ENCODE assay signal across 10 mouse cellular contexts in the genomic region with DNA sequence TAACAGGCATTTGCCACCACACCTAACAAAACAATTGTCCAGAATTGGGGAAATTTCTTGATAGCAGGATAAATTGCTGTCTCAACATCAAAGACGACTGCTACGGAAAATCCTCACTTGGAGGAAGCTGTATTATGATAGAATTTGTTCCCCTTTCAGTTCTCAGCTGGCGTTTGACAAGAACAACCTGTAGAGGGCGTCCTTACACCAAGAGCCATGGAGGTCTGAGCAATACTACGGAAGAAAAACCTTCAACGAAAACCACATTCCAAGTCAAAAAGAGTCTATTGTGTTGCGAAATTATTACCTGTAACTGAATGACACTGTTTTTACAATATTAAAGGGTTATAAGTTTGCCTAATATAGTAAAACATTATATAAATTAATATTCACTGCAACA. TPM values are rescaled to one million over a fixed set of nuclear protein-coding genes. Genes with fewer than 3 reads are reported as not detected.
DNase-seq lines count a peak whose midpoint lies in the region; ATAC-seq and TF ChIP-seq lines count a peak whose summit lies in the region.
"Had no signal": no experiment of that assay in that cellular context is flagged by ENCODE, and none has a peak within 500 bp of the region (broad histone marks: within the 10 kb centered on the region; RNA-seq: fewer than 3 reads in every experiment).

No protein-coding gene starts in this region.

- peak; percentile 80 for DNase-seq in forebrain, embryonic 14.5 days (ENCODE audit: low spot score)
- DNase-seq in liver, adult 2 months (ENCODE audit: extremely low read depth, low read depth, low spot score), result peak; percentile 41
- DNase-seq in liver, embryonic 11.5 days (ENCODE audit: low spot score), result no peak
- DNase-seq in T-cell, adult 2 months (ENCODE audit: low spot score), result peak; percentile 29
- peak; percentile 85 for DNase-seq in hindbrain, postnatal 0 days (ENCODE audit: low spot score)
- peak; percentile 56 for DNase-seq in naive thymus-derived CD4-positive, alpha-beta T cell, adult 2 months (ENCODE audit: low read depth)

- no peak overlapping the region for H3K4me2 ChIP-seq in forebrain, embryonic 14.5 days (ENCODE audit: low read length)
- no peak overlapping the region for H3K4me2 ChIP-seq in forebrain, embryonic 13.5 days
- H3K4me2 ChIP-seq in liver, embryonic 11.5 days, result no peak overlapping the region
- no peak overlapping the region for H3K4me2 ChIP-seq in hindbrain, postnatal 0 days (ENCODE audit: low read depth, low read length)
- no peak overlapping the region for H3K4me2 ChIP-seq in intestine, embryonic 16.5 days (ENCODE audit: low read depth, low read length)
- H3K4me2 ChIP-seq: hindbrain, embryonic 15.5 days; neural tube, embryonic 13.5 days had no signal

- no peaks in the 10 kb centered on the region for H3K79me2 ChIP-seq in liver, adult 2 months (ENCODE audit: control insufficient read depth, insufficient read depth, low read length)

- H3K4me3 ChIP-seq in forebrain, embryonic 14.5 days (ENCODE audit: low read depth, low read length), result no peak overlapping the region
- H3K4me3 ChIP-seq in forebrain, embryonic 13.5 days, result no peak overlapping the region
- no peak overlapping the region for H3K4me3 ChIP-seq in liver, adult 2 months (ENCODE audit: insufficient read depth, low read depth, low read length)
- H3K4me3 ChIP-seq in liver, embryonic 11.5 days (ENCODE audit: low read depth, low read length), result no peak overlapping the region
- no peak overlapping the region for H3K4me3 ChIP-seq in hindbrain, postnatal 0 days (ENCODE audit: low read length)
- no peak overlapping the region for H3K4me3 ChIP-seq in intestine, embryonic 16.5 days (ENCODE audit: low read length)
- H3K4me3 ChIP-seq: hindbrain, embryonic 15.5 days; neural tube, embryonic 13.5 days had no signal

- peaks cover 10% of the 10 kb centered on the region; the same call in 1 of the 2 replicates for H3K27me3 ChIP-seq in forebrain, embryonic 14.5 days (replicated peaks; ENCODE audit: control insufficient read depth, insufficient read depth, low read length)
- peaks cover 40% of the 10 kb centered on the region for H3K27me3 ChIP-seq in forebrain, embryonic 13.5 days
- H3K27me3 ChIP-seq in liver, adult 2 months (ENCODE audit: control insufficient read depth, insufficient read depth, low read length), result no peaks in the 10 kb centered on the region
- peaks cover 18% of the 10 kb centered on the region for H3K27me3 ChIP-seq in liver, embryonic 11.5 days (replicated peaks; ENCODE audit: control insufficient read depth, insufficient read depth, low read length)
- H3K27me3 ChIP-seq in hindbrain, postnatal 0 days (ENCODE audit: insufficient read depth, low read length), result peaks cover 12% of the 10 kb centered on the region; the same call in 1 of the 2 replicates
- H3K27me3 ChIP-seq in intestine, embryonic 16.5 days (replicated peaks; ENCODE audit: control insufficient read depth, insufficient read depth, low read length), result peaks cover 8% of the 10 kb centered on the region; the same call in 1 of the 2 replicates

- no peak overlapping the region for H3K27ac ChIP-seq in forebrain, embryonic 14.5 days (ENCODE audit: low read depth, low read length)
- H3K27ac ChIP-seq in forebrain, embryonic 13.5 days, result no peak overlapping the region
- no peak overlapping the region for H3K27ac ChIP-seq in liver, adult 2 months (replicated peaks; ENCODE audit: insufficient read depth, low read depth, low read length)
- H3K27ac ChIP-seq in liver, embryonic 11.5 days (ENCODE audit: low read depth, low read length), result no peak overlapping the region
- no peak overlapping the region for H3K27ac ChIP-seq in hindbrain, postnatal 0 days
- no peak overlapping the region for H3K27ac ChIP-seq in intestine, embryonic 16.5 days (ENCODE audit: low read length)
- H3K27ac ChIP-seq: hindbrain, embryonic 15.5 days; neural tube, embryonic 13.5 days had no signal

- H3K9me3 ChIP-seq in forebrain, embryonic 14.5 days (replicated peaks; ENCODE audit: control insufficient read depth, low read length), result no peaks in the 10 kb centered on the region
- no peaks in the 10 kb centered on the region for H3K9me3 ChIP-seq in forebrain, embryonic 13.5 days (replicated peaks)
- no peaks in the 10 kb centered on the region for H3K9me3 ChIP-seq in liver, embryonic 11.5 days (ENCODE audit: control insufficient read depth, low read length)
- no peaks in the 10 kb centered on the region for H3K9me3 ChIP-seq in hindbrain, postnatal 0 days (ENCODE audit: low read length)
- H3K9me3 ChIP-seq in intestine, embryonic 16.5 days (ENCODE audit: control insufficient read depth, low read length), result no peaks in the 10 kb centered on the region
- H3K9me3 ChIP-seq: hindbrain, embryonic 15.5 days; neural tube, embryonic 13.5 days had no signal

- no peak for ATAC-seq in forebrain, embryonic 14.5 days
- ATAC-seq in forebrain, embryonic 13.5 days, result no peak
- ATAC-seq in liver, embryonic 11.5 days (replicated peaks; ENCODE audit: low FRiP score), result no peak
- no peak for ATAC-seq in hindbrain, postnatal 0 days
- ATAC-seq in intestine, embryonic 16.5 days, result no peak

- 8% methylated on average over 7 of the region's 7 CpGs for whole genome bisulfite sequencing in forebrain, embryonic 14.5 days
- WGBS in forebrain, embryonic 13.5 days, result 14% methylated on average over 7 of the region's 7 CpGs
- 13% methylated on average over 7 of the region's 7 CpGs for WGBS in liver, adult 2 months
- WGBS in liver, embryonic 11.5 days, result 14% methylated on average over 7 of the region's 7 CpGs
- 14% methylated on average over 7 of the region's 7 CpGs for whole genome bisulfite sequencing in hindbrain, postnatal 0 days
- 16% methylated on average over 7 of the region's 7 CpGs for WGBS in intestine, embryonic 16.5 days

- peak; percentile 37 for TF ChIP-seq CTCF in liver, adult 2 months (IDR thresholded peaks at IDR 0.05; ENCODE audit: low read depth, low read length)
- TF ChIP-seq CTCF in hindbrain, postnatal 0 days (IDR thresholded peaks at IDR 0.05; ENCODE audit: low read depth), result peak; percentile 76

- H3K9ac ChIP-seq in forebrain, embryonic 14.5 days (ENCODE audit: low read length), result no peak overlapping the region
- H3K9ac ChIP-seq in forebrain, embryonic 13.5 days, result no peak overlapping the region
- H3K9ac ChIP-seq in liver, adult 2 months (ENCODE audit: low read depth, low read length), result no peak overlapping the region
- H3K9ac ChIP-seq in liver, embryonic 11.5 days (ENCODE audit: low read depth, low read length), result no peak overlapping the region
- H3K9ac ChIP-seq in hindbrain, postnatal 0 days (replicated peaks; ENCODE audit: low read length), result no peak overlapping the region
- H3K9ac ChIP-seq in intestine, embryonic 16.5 days (ENCODE audit: low read depth, low read length), result no peak overlapping the region
- H3K9ac ChIP-seq: hindbrain, embryonic 15.5 days; neural tube, embryonic 13.5 days had no signal

- no peaks in the 10 kb centered on the region for H3K36me3 ChIP-seq in forebrain, embryonic 14.5 days (ENCODE audit: control insufficient read depth, insufficient read depth, low read length)
- H3K36me3 ChIP-seq in forebrain, embryonic 13.5 days (ENCODE audit: poor library complexity, severe bottlenecking), result no peaks in the 10 kb centered on the region
- H3K36me3 ChIP-seq in liver, adult 2 months (ENCODE audit: control insufficient read depth, insufficient read depth, low read length), result no peaks in the 10 kb centered on the region
- no peaks in the 10 kb centered on the region for H3K36me3 ChIP-seq in liver, embryonic 11.5 days (ENCODE audit: control insufficient read depth, insufficient read depth, low read length)
- H3K36me3 ChIP-seq in hindbrain, postnatal 0 days (ENCODE audit: insufficient read depth, low read length), result no peaks in the 10 kb centered on the region
- no peaks in the 10 kb centered on the region for H3K36me3 ChIP-seq in intestine, embryonic 16.5 days (ENCODE audit: control insufficient read depth, insufficient read depth, low read length)
- H3K36me3 ChIP-seq: hindbrain, embryonic 15.5 days; neural tube, embryonic 13.5 days had no signal

- TF ChIP-seq POLR2A in liver, adult 2 months (IDR thresholded peaks at IDR 0.05; ENCODE audit: extremely low read depth, insufficient read depth, low read length), result no peak

- 0 out of 2 replicates have a peak, but pooled peaks cover 3% of the 10 kb centered on the region for H3K4me1 ChIP-seq in forebrain, embryonic 14.5 days (ENCODE audit: control insufficient read depth, insufficient read depth, low read length)
- H3K4me1 ChIP-seq in forebrain, embryonic 13.5 days, result peaks cover 13% of the 10 kb centered on the region
- peaks cover 6% of the 10 kb centered on the region; the same call in 1 of the 2 replicates for H3K4me1 ChIP-seq in liver, adult 2 months (ENCODE audit: control insufficient read depth, insufficient read depth, low read length)
- peaks cover 5% of the 10 kb centered on the region for H3K4me1 ChIP-seq in liver, embryonic 11.5 days (replicated peaks; ENCODE audit: control insufficient read depth, insufficient read depth, low read length)
- 0 out of 2 replicates have a peak, but pooled peaks cover 5% of the 10 kb centered on the region for H3K4me1 ChIP-seq in hindbrain, postnatal 0 days (ENCODE audit: insufficient read depth, low read length)
- H3K4me1 ChIP-seq in intestine, embryonic 16.5 days (ENCODE audit: control insufficient read depth, insufficient read depth, low read length), result peaks cover 5% of the 10 kb centered on the region

RNA-seq across cellular contexts. Expression of gene Wif1, which starts 2.0 kb away (rescaled TPM):
- 5.0 and 5.8 TPM in 2 replicates for polyA plus RNA-seq in forebrain, embryonic 14.5 days (2014; fragmentation: Nextera tagmentation; extraction: Ambion mirVana)
- 4.5 and 5.3 TPM in 2 replicates for polyA plus RNA-seq in forebrain, embryonic 13.5 days (2015; fragmentation: Nextera tagmentation; extraction: Ambion mirVana)
- total RNA-seq in liver, adult 2 months (2014; rRNA removed), result 0.07 TPM in 1 of 2 replicates, not detected in the other
- 0.06 TPM in 1 of 2 replicates, not detected in the other for polyA plus RNA-seq in liver, adult 2 months (2012; rRNA removed)
- polyA plus RNA-seq in liver, embryonic 11.5 days (2014; fragmentation: Nextera tagmentation; extraction: Ambion mirVana), result 1.8 and 2.5 TPM in 2 replicates
- total RNA-seq in hindbrain, postnatal 0 days (2014; rRNA removed), result 5.4 and 6.4 TPM in 2 replicates
- 9.4 and 11.7 TPM in 2 replicates for polyA plus RNA-seq in hindbrain, postnatal 0 days (2015; fragmentation: Nextera tagmentation; extraction: Ambion mirVana)
- 0.51 and 0.57 TPM in 2 replicates for polyA plus RNA-seq in intestine, embryonic 16.5 days (2015; fragmentation: Nextera tagmentation; extraction: Ambion mirVana)

RNA-seq across cellular contexts. Expression of gene Lemd3, which starts 52.7 kb away (rescaled TPM):
- polyA plus RNA-seq in forebrain, embryonic 14.5 days (2014; fragmentation: Nextera tagmentation; extraction: Ambion mirVana), result 5.4 and 5.9 TPM in 2 replicates
- polyA plus RNA-seq in forebrain, embryonic 13.5 days (2015; fragmentation: Nextera tagmentation; extraction: Ambion mirVana), result 3.0 and 3.5 TPM in 2 replicates
- total RNA-seq in liver, adult 2 months (2014; rRNA removed), result 5.2 and 5.4 TPM in 2 replicates
- 2.4 and 3.6 TPM in 2 replicates for polyA plus RNA-seq in liver, adult 2 months (2012; rRNA removed)
- 3.2 TPM in 2 replicates for polyA plus RNA-seq in liver, embryonic 11.5 days (2014; fragmentation: Nextera tagmentation; extraction: Ambion mirVana)
- 20.7 and 26.1 TPM in 2 replicates for total RNA-seq in hindbrain, postnatal 0 days (2014; rRNA removed)
- polyA plus RNA-seq in hindbrain, postnatal 0 days (2015; fragmentation: Nextera tagmentation; extraction: Ambion mirVana), result 2.8 TPM in 2 replicates
- polyA plus RNA-seq in intestine, embryonic 16.5 days (2015; fragmentation: Nextera tagmentation; extraction: Ambion mirVana), result 1.6 and 1.8 TPM in 2 replicates
